Mouse (Mus musculus): Measurements from ENCODE around the gene Anxa1.
A peak's percentile ranks its signal among the peaks of the same experiment; 100 is the strongest.

Gene Anxa1

GRCm38 (mm10) chr19:20370175-20370574, 20.6 kb downstream of the Anxa1 start:
- DNase-seq, result no peak

- DNase-seq, result no peak
These were observed 24.2 kb downstream of the Anxa1 start for GRCm38 (mm10) chr19:20366571-20366970.

GRCm38 (mm10) chr19:20366010-20366409, 24.7 kb downstream of the Anxa1 start:
- DNase-seq, result no peak

- DNase-seq, result no peak
These were observed 25.4 kb downstream of the Anxa1 start for GRCm38 (mm10) chr19:20365364-20365763.

GRCm38 (mm10) chr19:20364931-20365330, 25.8 kb downstream of the Anxa1 start:
- no peak for DNase-seq

- peak; percentile 47 for DNase-seq
These were observed 27.5 kb downstream of the Anxa1 start for GRCm38 (mm10) chr19:20363221-20363620.

GRCm38 (mm10) chr19:20361917-20362577, 28.7 kb downstream of the Anxa1 start:
- DNase-seq, result peak; percentile 78

- DNase-seq, result no peak
These were observed 32.1 kb downstream of the Anxa1 start for GRCm38 (mm10) chr19:20358679-20359078.

GRCm38 (mm10) chr19:20345317-20345917, 45.3 kb downstream of the Anxa1 start:
- DNase-seq, result peak; percentile 89

GRCm38 (mm10) chr19:20344511-20345316, 46.0 kb downstream of the Anxa1 start:
- DNase-seq, result peak; percentile 92

GRCm38 (mm10) chr19:20344052-20344451, 46.7 kb downstream of the Anxa1 start:
- DNase-seq, result peak; percentile 67
